Mouse (Mus musculus): ENCODE measurements around the gene Limch1.

Gene Limch1

DNA sequence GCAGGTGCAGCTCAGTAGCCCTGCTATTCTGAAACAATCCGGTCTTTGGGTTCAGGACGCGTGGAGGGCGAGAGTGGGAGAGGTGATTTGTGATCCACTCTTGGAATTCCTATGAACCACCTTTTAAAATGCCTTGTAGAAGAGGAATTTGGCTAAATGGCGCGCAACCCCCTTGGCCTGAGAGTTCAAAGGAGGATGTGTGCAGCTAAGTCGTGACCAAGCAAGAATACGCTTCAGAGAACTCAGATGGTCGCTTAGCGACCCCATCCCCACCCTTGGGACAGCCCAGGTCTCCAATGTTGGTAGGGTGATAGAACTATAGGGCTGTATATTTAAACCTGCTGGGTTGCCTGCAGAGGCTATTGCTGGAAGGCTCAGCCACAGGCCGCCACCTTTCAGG is 1.1 kb downstream of the Limch1 start:
- no peak for DNase-seq (ENCODE audit: low spot score in 2 of 2)

DNA sequence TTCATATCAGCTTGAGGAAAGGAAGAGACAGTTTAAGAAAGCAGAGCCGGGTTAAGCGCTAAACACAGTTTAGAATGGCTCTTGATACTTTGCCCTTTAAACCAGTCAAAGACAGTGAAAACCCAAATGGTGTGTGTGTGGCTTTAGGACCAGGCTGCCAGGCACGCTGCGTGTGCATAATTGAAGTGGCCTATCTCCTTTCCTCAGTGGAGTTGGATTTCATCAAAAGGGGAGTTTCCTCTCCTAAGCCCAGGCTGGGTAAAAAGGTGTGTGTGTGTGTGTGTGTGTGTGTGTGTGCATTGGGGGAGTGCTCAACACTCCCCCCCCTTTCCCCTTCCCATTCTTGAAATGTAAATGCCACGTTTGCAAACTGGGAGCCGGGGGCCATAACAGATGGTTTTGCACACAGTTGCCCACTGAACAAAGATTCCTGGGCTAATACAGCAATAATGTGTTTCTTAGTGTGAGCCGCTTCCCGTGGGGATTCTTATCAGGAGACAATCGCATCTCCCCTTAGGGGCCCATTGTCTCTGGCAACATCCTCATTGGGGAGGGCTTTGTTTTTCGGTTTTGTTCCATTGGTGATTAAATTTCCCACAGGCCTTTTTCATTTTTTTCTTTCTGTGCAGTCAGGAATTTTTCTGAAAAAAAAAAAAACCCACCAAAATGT is 2.3 kb downstream of the Limch1 start:
- no peak for DNase-seq (ENCODE audit: low spot score in 2 of 2)

DNA sequence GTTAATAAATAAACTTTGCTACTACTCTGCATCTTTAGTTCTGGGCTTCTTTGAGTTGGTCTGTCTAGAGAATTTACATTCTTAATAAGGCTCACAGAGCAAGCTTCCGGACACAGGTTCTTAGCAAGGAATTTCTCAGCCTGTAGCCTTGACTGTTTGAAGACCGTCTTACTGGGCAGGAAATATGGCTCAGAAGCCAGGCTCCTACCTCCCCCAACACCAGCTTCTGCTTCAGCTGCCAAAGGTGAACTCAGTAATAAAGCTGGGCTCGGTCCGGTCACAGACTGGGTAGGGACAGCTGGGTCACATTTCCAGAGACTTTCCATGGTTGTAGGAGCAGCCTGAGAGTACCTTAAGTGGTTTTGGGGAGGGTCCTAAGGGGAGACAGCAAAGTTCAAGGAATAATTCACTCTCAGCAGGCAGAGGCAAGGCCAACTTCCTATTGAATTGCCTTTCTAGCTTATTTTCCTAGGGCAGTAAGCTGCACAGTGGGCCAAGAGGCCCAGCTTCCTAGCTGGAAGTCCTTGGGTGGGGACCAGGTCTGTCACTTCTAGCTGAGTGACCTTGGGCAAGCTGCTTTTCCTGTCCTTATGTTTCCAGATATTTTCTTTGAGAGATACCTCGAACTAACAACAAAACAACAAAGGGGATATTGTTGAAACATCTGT is 3.0 kb downstream of the Limch1 start:
- DNase-seq (ENCODE audit: low spot score in 2 of 2), result no peak

DNA sequence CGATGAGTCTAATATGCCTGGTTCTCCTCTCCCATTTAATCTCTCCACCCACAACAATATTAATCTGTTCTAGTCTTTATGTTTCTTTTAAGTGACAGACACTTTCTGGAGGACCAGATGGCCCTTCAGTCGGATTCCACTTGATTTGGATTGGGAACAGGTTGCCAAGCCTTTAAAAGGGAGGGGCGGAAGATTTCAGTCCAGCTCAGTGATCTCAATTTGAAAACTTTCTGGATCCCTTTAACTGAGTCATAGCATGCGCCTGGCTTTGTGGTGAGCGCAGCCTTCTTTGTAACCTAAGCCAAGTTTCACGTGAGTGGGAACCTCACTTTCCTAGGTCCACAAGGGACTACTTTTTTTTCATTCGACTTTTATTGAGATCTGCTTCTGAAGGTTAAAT is 5.0 kb downstream of the Limch1 start:
- no peak for DNase-seq (ENCODE audit: low spot score in 2 of 2)

GRCm38 (mm10) chr5:66751332-66751980 is 5.8 kb downstream of the Limch1 start:
- DNase-seq (ENCODE audit: low spot score in 2 of 2), result no peak

DNA sequence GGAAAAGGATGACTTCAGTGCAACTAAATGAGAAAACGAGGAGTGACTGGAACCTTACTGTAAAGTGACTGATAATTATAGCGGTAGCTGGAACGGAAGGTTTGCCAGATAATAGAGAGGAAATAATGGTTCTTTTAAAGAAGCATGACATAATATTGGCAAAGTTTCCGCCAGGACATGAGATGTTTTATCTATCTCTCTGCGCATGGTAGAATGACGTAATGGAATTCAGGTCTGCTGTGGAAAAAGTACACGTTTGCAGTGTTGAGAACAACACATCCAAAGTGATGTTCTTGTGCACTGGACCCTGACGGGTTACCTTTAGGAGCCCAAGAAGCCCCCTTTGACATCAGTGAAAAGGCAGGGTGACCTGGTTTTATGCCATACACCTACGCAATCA is 8.0 kb downstream of the Limch1 start:
- DNase-seq (ENCODE audit: low spot score in 2 of 2), result no peak

- DNase-seq (ENCODE audit: low spot score in 2 of 2), result peak; percentile 35 to 45
Observed at GRCm38 (mm10) chr5:66756821-66757705, 11.4 kb downstream of the Limch1 start.

DNA sequence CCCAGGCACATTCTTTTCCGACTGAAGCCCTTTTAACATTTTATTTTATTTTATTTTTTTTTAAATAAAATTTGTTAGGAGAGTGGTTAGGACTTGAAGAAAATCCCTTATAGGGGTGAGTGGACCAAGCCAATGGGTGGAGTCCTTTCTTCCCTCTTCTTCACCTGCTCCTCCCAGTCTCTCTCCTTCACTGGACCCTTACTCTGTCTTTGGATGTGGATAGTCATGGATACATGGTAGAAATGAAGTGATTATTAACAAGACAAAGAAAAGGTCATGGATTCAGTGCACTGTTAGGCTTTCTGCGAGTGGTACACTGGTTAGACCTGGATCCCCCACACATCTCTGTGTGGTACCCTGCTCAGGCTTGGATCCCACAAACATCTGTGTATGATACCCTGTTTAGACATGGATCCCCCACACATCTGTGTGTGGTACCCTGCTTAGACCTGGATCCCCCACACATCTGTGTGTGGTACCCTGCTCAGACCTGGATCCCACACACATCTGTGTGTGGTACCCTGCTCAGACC is 12.1 kb downstream of the Limch1 start:
- no peak for DNase-seq (ENCODE audit: low spot score in 2 of 2)

DNA sequence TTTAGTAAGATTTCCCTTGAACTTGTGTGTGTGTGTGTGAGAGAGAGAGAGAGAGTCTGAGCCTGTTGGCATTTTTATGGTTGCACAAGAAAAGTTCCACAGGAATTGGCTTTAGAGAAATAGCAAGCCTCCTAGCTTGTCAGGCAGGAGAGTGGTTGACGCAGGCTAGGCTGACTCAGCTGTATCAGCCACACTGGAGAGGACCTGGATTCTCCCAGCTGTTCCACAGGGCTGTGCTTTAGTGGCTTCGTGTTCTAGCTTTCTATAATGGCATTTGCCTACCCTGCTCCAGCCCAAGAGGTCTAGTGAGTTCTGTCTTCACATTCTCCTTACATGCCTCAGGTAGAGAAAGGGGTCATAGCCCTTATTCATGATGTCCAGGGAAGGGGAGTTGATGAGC is 13.7 kb downstream of the Limch1 start:
- DNase-seq (ENCODE audit: low spot score in 2 of 2), result no peak

DNA sequence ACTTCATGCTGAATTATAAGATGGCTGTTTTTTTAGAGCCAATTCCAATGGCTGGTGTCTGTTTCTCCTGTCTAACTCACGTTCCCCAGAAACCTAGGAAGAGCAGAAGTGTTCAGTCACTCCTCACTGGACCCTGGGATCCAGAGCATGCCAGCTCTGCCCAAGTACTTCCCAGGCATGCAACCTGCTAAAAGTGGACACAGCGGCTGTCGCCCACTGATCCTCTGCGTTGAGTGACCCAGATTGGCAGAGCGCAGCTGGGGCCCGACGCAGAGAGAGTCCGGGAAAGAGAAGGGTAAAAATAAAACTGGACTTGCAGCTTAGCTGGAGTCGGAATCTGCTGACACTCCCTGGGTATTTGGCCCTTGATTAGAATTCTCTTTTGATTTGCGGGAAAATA is 15.1 kb downstream of the Limch1 start:
- peak in 1 of 2 experiments; percentile 33 for DNase-seq (ENCODE audit: low spot score in 2 of 2)

GRCm38 (mm10) chr5:66762006-66762405 is 16.4 kb downstream of the Limch1 start:
- DNase-seq (ENCODE audit: low spot score in 2 of 2), result no peak

- no peak for DNase-seq (ENCODE audit: low spot score in 2 of 2)
Observed at GRCm38 (mm10) chr5:66764129-66764528, 18.5 kb downstream of the Limch1 start.

DNA sequence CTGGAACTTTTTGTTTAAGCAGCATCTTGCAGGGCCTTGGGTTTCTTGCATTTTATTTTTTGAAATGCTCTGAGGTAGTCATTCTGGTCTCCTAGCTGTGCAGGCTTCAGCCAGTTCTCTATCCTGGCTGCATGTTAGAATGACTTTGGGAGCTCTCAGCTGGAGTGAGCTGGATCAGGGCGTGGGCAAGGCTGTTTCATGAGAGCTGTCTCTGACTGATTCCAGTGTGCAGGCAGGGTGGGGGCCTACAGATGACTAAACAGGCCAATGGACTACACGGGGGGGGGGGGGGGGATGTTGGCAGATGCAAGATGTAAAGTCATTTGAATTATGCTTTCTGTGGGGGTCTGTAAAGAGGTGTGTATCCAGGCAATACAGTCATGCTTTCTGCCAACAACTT is 20.3 kb downstream of the Limch1 start:
- no peak for DNase-seq (ENCODE audit: low spot score in 2 of 2)

GRCm38 (mm10) chr5:66768034-66768433 is 22.4 kb downstream of the Limch1 start:
- no peak for DNase-seq (ENCODE audit: low spot score in 2 of 2)

GRCm38 (mm10) chr5:66769070-66769469 is 23.4 kb downstream of the Limch1 start:
- DNase-seq (ENCODE audit: low spot score in 2 of 2), result no peak

DNA sequence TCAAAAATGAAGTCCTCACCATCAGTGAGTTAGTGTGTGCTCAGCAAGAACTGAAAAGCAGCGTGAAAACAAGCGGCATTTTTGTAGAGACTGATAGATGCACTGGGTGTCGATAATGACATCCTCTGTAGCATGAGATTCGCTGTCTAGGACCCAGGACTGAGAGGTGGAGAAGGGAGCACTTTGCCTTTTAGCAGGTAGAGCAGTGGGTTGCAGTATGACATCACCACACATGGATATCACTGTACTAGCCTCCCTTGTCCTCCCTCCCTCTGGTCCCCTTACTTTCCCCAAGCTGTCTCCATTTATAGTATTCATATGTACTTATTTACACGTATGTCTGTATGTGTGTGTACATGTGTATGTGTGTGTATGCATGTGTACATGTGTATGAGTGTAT is 23.9 kb downstream of the Limch1 start:
- DNase-seq (ENCODE audit: low spot score in 2 of 2), result no peak

- no peak for DNase-seq (ENCODE audit: low spot score in 2 of 2)
Observed at GRCm38 (mm10) chr5:66777999-66778710, 32.5 kb downstream of the Limch1 start.

- no peak for DNase-seq (ENCODE audit: low spot score in 2 of 2)
Observed at GRCm38 (mm10) chr5:66780371-66780770, 34.7 kb downstream of the Limch1 start.

- no peak for DNase-seq (ENCODE audit: low spot score in 2 of 2)
Observed at GRCm38 (mm10) chr5:66781507-66781906, 35.9 kb downstream of the Limch1 start.

DNA sequence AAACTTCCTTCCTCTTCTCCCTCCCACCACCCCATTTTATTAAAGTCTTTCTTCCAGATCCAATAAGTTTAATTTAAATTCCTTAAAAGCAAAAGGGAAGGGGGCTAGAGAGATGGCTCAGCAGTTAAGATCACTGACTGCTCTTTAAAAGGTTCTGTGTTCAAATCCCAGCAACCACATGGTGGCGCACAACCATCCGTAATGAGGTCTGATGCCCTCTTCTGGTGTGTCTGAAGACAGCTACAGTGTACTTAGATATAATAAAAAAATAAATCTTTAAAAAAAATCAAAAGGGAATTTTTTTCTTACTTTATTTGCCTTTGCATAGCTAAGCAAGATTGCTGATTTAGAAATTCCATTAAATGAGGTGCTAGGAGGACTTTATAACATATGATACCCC is 37.2 kb downstream of the Limch1 start:
- no peak for DNase-seq (ENCODE audit: low spot score in 2 of 2)

All from frontal cortex, postnatal 36 days (tissue).